Mouse (Mus musculus): ENCODE measurements around the gene Rala.

Rala gene

GRCm38 (mm10) chr13:17879061-17879460 lies 65.0 kb downstream of the Rala start:
- DNase-seq, result no peak

GRCm38 (mm10) chr13:17866741-17867140 lies 77.3 kb downstream of the Rala start:
- no peak for DNase-seq

- DNase-seq, result peak in 1 of 2 experiments; percentile 29
Measured at GRCm38 (mm10) chr13:17860536-17860935, 83.5 kb downstream of the Rala start.

GRCm38 (mm10) chr13:17859365-17860033 lies 84.5 kb downstream of the Rala start:
- no peak for DNase-seq

- no peak for DNase-seq
Measured at GRCm38 (mm10) chr13:17857046-17857445, 87.0 kb downstream of the Rala start.

- DNase-seq, result no peak
Measured at GRCm38 (mm10) chr13:17855492-17856138, 88.4 kb downstream of the Rala start.

GRCm38 (mm10) chr13:17854755-17855154 lies 89.3 kb downstream of the Rala start:
- no peak for DNase-seq

GRCm38 (mm10) chr13:17843336-17843735 lies 100.7 kb downstream of the Rala start:
- DNase-seq, result no peak

GRCm38 (mm10) chr13:17842756-17843155 lies 101.3 kb downstream of the Rala start:
- no peak for DNase-seq

GRCm38 (mm10) chr13:17839137-17839536 lies 104.9 kb downstream of the Rala start:
- DNase-seq, result no peak

GRCm38 (mm10) chr13:17838484-17838851 lies 105.6 kb downstream of the Rala start:
- peak; percentile 78 to 82 for DNase-seq

- DNase-seq, result peak; percentile 55 to 56
Measured at GRCm38 (mm10) chr13:17837610-17838483, 106.2 kb downstream of the Rala start.

GRCm38 (mm10) chr13:17836808-17837207 lies 107.2 kb downstream of the Rala start:
- DNase-seq, result no peak

GRCm38 (mm10) chr13:17832940-17833339 lies 111.1 kb downstream of the Rala start:
- DNase-seq, result no peak

All from cerebellum, postnatal 14 days (tissue).